10 mouse cellular contexts compared by ENCODE assay signal in the genomic region with DNA sequence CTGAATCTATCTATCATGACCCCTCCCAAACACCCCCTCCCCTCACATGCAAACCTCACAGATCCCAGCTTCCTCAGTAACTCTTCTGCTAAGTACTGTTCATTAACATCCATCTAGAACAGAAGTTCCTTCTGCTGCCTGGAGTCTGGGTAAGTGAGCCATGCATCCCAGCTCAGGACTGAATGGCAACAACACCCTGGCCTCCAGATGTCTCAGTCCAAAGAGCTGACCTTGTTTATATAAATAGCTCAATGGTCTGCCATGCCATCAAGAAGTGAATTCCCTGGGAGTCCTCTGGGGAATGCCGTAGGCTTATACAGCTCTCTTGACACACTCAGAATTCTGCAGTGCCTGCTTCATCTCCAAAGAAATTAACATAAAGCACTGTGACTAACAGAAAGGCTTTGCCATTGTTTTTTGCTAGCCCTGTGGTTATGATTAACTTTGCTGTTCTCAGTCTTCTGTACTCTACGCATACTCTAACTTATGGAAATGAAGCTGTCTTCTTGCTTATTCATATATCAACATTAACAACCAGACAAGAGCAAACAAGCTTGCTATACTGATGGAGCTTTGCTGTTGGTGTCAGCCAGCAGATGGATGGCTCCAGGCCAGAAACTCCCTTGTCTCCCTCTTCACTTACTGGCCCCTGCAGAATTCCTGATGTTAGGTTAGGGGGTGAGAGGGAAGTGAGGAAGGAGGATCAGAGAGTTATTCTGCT.
A peak's percentile ranks its signal among the peaks of the same experiment; 100 is the strongest.
DNase-seq lines count a peak whose midpoint lies in the region; ATAC-seq and TF ChIP-seq lines count a peak whose summit lies in the region.
"Had no signal": no experiment of that assay in that cellular context is flagged by ENCODE, and none has a peak within 500 bp of the region (broad histone marks: within the 10 kb centered on the region; RNA-seq: fewer than 3 reads in every experiment).

No protein-coding gene starts in this region.

- no peak for TF ChIP-seq POLR2A in cerebellum, adult 2 months (IDR thresholded peaks at IDR 0.05; ENCODE audit: borderline replicate concordance, insufficient read depth, low read length)

- DNase-seq in cerebellum, adult 2 months, result peak; percentile 4 to 9
- no peak for DNase-seq in cerebellum, adult 11-12 months
- no peak for DNase-seq in kidney, adult 8-10 months
- DNase-seq in left cerebral cortex, postnatal 14 days (ENCODE audit: low spot score in 2 of 2), result no peak
- DNase-seq in adrenal gland, adult 2 months, result no peak
- DNase-seq: kidney, postnatal 14 days had no signal

- peak; percentile 35; the same call in 1 of the 2 replicates for ATAC-seq in kidney, embryonic 14.5 days (ENCODE audit: low FRiP score, low TSS enrichment)
- peak; percentile 83 for ATAC-seq in embryonic facial prominence, embryonic 12.5 days (ENCODE audit: insufficient number of reproducible peaks, insufficient read depth, low FRiP score, low TSS enrichment)
- ATAC-seq in midbrain, embryonic 12.5 days (ENCODE audit: low FRiP score, low read depth), result peak; percentile 79
- ATAC-seq: liver, embryonic 12.5 days had no signal

- intact Hi-C loops in left cerebral cortex, postnatal 14 days (cut with DNase I), result no loop called here

- no peak overlapping the region for H3K9ac ChIP-seq in kidney, embryonic 14.5 days (ENCODE audit: low read depth, low read length)
- H3K9ac ChIP-seq in embryonic facial prominence, embryonic 12.5 days, result no peak overlapping the region
- no peak overlapping the region for H3K9ac ChIP-seq in midbrain, embryonic 12.5 days (replicated peaks)
- H3K9ac ChIP-seq: liver, embryonic 12.5 days had no signal

- H3K27ac ChIP-seq in cerebellum, adult 2 months (ENCODE audit: insufficient read depth, low read length), result no peak overlapping the region
- H3K27ac ChIP-seq in kidney, embryonic 14.5 days (ENCODE audit: low read depth, low read length), result no peak overlapping the region
- H3K27ac ChIP-seq in embryonic facial prominence, embryonic 12.5 days, result no peak overlapping the region
- no peak overlapping the region; the same call in 1 of the 2 replicates for H3K27ac ChIP-seq in midbrain, embryonic 12.5 days (replicated peaks)
- H3K27ac ChIP-seq: liver, embryonic 12.5 days had no signal

- TF ChIP-seq CTCF in cerebellum, adult 2 months (IDR thresholded peaks at IDR 0.05; ENCODE audit: borderline replicate concordance, insufficient read depth, low read depth, low read length), result no peak

- no peaks in the 10 kb centered on the region for H3K9me3 ChIP-seq in kidney, embryonic 14.5 days (ENCODE audit: control insufficient read depth, low read length)
- no peaks in the 10 kb centered on the region for H3K9me3 ChIP-seq in embryonic facial prominence, embryonic 12.5 days
- no peaks in the 10 kb centered on the region for H3K9me3 ChIP-seq in midbrain, embryonic 12.5 days
- H3K9me3 ChIP-seq: liver, embryonic 12.5 days had no signal

- no peak overlapping the region for H3K4me3 ChIP-seq in cerebellum, adult 2 months (replicated peaks; ENCODE audit: insufficient read depth, low read depth, low read length)
- no peak overlapping the region for H3K4me3 ChIP-seq in kidney, embryonic 14.5 days (ENCODE audit: low read length)
- no peak overlapping the region for H3K4me3 ChIP-seq in embryonic facial prominence, embryonic 12.5 days
- no peak overlapping the region for H3K4me3 ChIP-seq in midbrain, embryonic 12.5 days
- H3K4me3 ChIP-seq: liver, embryonic 12.5 days had no signal

- H3K4me2 ChIP-seq in kidney, embryonic 14.5 days (replicated peaks; ENCODE audit: low read depth, low read length), result no peak overlapping the region
- H3K4me2 ChIP-seq in embryonic facial prominence, embryonic 12.5 days (replicated peaks), result no peak overlapping the region
- no peak overlapping the region for H3K4me2 ChIP-seq in midbrain, embryonic 12.5 days (replicated peaks)
- H3K4me2 ChIP-seq: liver, embryonic 12.5 days had no signal

- no peaks in the 10 kb centered on the region for H3K27me3 ChIP-seq in cerebellum, adult 2 months (ENCODE audit: control insufficient read depth, insufficient read depth, low read length)
- no peaks in the 10 kb centered on the region for H3K27me3 ChIP-seq in kidney, embryonic 14.5 days (ENCODE audit: control insufficient read depth, insufficient read depth, low read length)
- H3K27me3 ChIP-seq in embryonic facial prominence, embryonic 12.5 days, result no peaks in the 10 kb centered on the region
- H3K27me3 ChIP-seq in midbrain, embryonic 12.5 days, result no peaks in the 10 kb centered on the region
- H3K27me3 ChIP-seq: liver, embryonic 12.5 days had no signal

- 38% methylated on average over 2 of the region's 2 CpGs for WGBS in cerebellum, adult 2 months
- WGBS in kidney, embryonic 14.5 days, result 59% methylated on average over 2 of the region's 2 CpGs
- WGBS in embryonic facial prominence, embryonic 12.5 days, result 61% methylated on average over 2 of the region's 2 CpGs
- 63% methylated on average over 2 of the region's 2 CpGs for WGBS in midbrain, embryonic 12.5 days

- 0 out of 2 replicates have a peak, but pooled peaks cover 2% of the 10 kb centered on the region for H3K4me1 ChIP-seq in cerebellum, adult 2 months (ENCODE audit: control insufficient read depth, insufficient read depth, low read length)
- H3K4me1 ChIP-seq in kidney, embryonic 14.5 days (ENCODE audit: control insufficient read depth, insufficient read depth, low read length), result peaks cover 5% of the 10 kb centered on the region; the same call in 1 of the 2 replicates
- no peaks in the 10 kb centered on the region for H3K4me1 ChIP-seq in embryonic facial prominence, embryonic 12.5 days
- H3K4me1 ChIP-seq in midbrain, embryonic 12.5 days, result peaks cover 8% of the 10 kb centered on the region; the same call in 1 of the 2 replicates
- H3K4me1 ChIP-seq: liver, embryonic 12.5 days had no signal

- H3K36me3 ChIP-seq in kidney, embryonic 14.5 days (ENCODE audit: control insufficient read depth, insufficient read depth, low read length), result no peaks in the 10 kb centered on the region
- H3K36me3 ChIP-seq in embryonic facial prominence, embryonic 12.5 days, result no peaks in the 10 kb centered on the region
- no peaks in the 10 kb centered on the region for H3K36me3 ChIP-seq in midbrain, embryonic 12.5 days
- H3K36me3 ChIP-seq: liver, embryonic 12.5 days had no signal

Comparison
In these comparisons a context has a peak if more than half of its experiments do, and no peak if none do; other contexts are left out.
1. DNase-seq: peak in cerebellum, adult 2 months (2 of 2); none in cerebellum, adult 11-12 months (single experiment), kidney, adult 8-10 months (0 of 2), left cerebral cortex, postnatal 14 days (0 of 2) and adrenal gland, adult 2 months (single experiment).
2. Peak in every context shown above with its lines, with median percentiles within 50 percentile points of each other: ATAC-seq.